Mouse (Mus musculus) layer of hippocampus, postnatal 36 days (tissue): Measurements from ENCODE around the gene Gpr152. TPM values are rescaled to one million over a fixed set of nuclear protein-coding genes. Genes with fewer than 3 reads are reported as not detected.
A peak's percentile ranks its signal among the peaks of the same experiment; 100 is the strongest.
"Not testable (repeated sequence)": the region's sequence is repeated elsewhere in the genome, so short reads cannot be mapped to it uniquely, and the experiment has no call there.

Source experiments
- DNase-seq, 2 experiments: peaks; one replicate each; pipeline ENCODE4 v3.0.0; 2022
- total RNA-seq, 2 experiments: library from RNA; stranded (reverse); gene quantifications; 2 replicates each; pipeline ENCODE4 v1.2.3; 2021

Gene Gpr152
- total RNA-seq, 2 experiments from 2014 or later: 0.10 TPM

- DNase-seq: no peak
Measured at GRCm38 (mm10) chr19:4112063-4112960, 27.3 kb upstream of the Gpr152 start.

- DNase-seq: peak; percentile 74 to 81
Measured at GRCm38 (mm10) chr19:4113186-4113805, 26.3 kb upstream of the Gpr152 start.

GRCm38 (mm10) chr19:4113806-4114230 is 25.8 kb upstream of the Gpr152 start:
- no peak for DNase-seq

DNA sequence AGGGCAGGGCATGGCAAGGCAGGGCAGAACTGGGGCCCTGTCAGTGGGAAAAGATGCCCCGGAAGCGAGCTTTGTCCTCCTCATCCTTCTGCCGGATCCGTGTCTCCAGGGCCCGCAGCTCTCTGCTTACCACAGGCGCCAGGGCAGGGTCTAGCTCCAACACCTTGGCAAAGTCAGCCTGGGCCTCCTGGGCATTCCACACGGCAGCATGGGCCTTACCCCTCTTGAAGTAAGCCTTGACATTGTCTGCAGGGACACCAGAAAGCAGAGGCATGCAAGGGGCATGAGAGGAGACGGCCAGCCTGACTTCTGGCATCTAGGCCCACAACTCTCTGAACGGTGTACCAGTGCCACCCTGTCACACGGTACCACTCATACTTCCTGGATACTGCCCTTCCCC is 25.0 kb upstream of the Gpr152 start:
- DNase-seq: no peak

- DNase-seq: no peak
Measured at GRCm38 (mm10) chr19:4115144-4115543, 24.4 kb upstream of the Gpr152 start.

- DNase-seq: no peak
Measured at GRCm38 (mm10) chr19:4115816-4116215, 23.8 kb upstream of the Gpr152 start.

GRCm38 (mm10) chr19:4117006-4117405 is 22.6 kb upstream of the Gpr152 start:
- no peak for DNase-seq

DNA sequence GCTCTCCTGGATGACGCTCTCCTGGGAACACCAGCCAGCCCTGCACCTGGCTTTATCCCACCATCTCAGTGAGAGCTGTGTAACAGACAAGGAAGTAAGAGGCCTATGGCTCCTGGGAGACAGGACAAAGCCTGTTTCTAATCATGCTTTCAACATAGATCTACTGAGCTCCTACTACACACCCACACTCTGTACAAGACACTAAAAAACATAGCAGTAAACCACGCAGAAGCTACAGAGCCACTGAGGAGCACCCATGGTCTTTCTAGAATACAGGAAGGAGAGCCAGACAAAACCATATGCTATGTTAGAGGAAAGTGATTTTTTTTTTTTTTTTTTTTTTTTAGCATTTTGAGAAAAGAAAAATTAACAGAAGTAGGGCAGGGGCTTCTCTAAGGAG is 21.2 kb upstream of the Gpr152 start:
- no peak for DNase-seq

DNA sequence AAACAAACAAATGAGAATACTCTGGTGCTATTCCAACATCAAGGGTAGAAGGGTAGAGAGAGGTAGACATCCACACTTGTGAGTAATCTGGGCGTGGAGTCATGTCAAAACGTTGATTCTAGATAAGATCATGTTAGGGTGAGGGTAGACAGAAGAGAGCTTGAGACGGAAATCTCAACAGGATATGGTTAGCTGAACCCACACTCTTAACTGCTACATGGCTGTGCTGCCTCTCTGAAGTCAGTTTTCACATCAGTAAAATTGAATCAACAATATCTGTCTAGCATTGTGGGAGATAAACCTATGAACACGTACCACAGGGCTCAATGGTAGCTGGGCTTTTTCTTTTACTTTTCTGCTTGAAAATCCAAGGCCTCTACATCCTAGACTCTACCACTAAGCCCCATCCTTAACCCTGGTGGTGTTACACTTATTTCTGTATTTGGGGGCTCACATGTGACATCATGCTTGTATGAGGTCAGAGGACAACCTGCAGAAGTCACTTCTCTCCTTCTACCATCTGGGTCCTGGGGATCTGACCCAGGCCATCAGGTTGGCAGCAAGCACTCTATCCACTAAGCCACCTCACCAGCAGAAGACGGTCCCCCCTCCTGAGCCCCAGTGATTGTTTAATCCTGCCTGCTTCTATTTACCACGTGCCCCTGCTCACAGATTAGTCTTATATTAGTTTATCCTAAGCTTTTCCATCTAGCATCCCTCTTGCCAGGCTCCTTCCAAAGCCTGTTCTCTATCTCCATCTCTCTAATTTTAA is 19.7 kb upstream of the Gpr152 start:
- DNase-seq: no peak

DNA sequence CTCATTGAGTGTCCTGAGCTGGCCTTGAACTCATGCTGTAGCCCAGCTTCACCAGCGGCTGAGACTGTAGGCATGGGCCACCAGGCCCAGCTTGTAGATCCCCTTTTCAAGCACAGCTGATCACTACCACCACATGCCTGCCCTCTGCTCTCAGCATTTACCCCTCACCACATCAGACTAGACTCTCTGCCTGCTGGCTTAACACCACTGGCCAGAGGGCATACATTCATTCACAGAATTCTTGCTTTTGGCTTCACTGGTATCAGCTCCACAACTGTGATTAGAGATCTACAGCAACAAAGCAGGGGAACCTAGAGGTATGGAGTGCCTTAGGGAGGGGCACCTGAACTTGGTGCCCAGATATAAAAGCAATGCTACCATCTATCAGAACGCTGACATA is 19.1 kb upstream of the Gpr152 start:
- no peak for DNase-seq

GRCm38 (mm10) chr19:4121097-4121805 is 18.3 kb upstream of the Gpr152 start:
- peak; percentile 96 for DNase-seq

DNA sequence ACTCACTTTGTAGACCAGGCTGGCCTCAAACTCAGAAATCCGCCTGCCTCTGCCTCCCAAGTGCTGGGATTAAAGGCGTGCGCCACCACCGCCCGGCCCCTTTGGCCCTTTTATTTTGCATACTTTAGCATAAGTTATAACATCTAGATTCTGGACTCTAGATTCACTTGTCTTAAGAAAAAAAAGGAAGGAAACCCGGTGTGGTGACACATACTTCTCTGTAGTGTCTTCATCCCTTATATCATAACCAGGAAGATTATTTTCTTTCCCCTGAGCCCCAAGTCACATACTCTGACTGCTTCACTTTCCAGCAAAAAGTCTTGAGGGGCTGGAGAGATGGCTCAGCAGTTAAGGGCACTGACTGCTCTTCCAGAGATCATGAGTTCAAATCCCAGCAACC is 17.7 kb upstream of the Gpr152 start:
- DNase-seq: not testable (repeated sequence)

DNA sequence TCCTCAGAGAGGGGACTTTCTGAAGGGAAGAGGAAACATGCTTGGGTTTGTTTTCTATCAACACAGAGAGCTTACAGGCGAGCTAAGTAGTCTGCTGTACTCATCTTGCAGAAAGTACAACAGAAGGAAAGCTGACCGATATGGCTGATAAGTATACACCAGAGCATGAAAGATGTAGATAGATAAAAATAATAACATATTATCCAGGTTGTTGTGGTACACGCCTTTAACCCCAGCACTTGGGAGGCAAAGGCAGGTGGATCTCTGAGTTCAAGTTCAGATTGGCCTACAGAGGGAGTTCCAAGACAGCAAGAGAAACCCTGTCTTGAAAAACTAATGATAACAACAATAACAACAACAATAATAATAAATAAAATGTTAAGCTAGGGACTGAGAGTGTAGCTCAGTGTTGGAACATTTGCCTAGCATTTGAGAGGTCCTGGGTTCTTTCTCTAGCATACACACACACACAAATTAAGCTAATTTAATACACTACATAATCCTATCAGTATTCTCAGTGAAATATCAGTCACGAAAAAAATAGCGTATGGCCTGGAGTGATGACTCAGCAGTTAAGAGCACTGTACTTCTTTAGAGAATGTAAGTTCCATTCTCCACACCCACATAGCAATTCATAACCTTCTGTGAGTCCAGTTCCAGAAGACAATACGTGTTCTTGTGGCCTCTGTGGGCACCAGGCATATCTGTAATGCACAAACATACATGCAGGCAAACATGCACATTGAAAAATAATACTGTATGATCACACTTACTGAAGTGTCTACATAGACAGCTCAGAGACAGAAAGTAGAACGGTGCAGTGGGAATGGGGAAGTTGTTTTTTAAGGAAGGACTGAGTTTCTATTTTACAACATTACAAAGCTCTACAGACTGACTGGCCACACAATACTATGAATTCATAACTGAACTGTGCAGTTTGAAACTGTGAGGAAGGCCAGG is 16.9 kb upstream of the Gpr152 start:
- no peak for DNase-seq

DNA sequence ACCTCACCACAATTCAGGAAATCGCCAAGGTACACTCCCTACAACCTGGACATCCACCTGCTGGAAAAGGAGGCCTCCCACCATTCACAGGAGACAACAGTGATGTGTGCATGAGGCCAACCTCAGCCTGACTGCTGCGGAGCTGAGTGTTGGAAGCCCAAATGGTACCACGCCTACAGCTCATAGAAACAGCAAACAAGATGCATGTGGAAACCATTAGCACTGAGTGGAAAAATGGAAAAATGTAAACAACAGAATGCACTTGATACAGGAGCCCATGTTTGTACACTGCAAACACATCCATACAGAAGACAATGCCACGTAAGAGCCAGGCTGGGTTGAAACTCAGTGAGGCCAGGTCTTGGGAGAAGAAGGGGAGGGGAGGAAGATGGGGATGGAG is 15.2 kb upstream of the Gpr152 start:
- DNase-seq: no peak

DNA sequence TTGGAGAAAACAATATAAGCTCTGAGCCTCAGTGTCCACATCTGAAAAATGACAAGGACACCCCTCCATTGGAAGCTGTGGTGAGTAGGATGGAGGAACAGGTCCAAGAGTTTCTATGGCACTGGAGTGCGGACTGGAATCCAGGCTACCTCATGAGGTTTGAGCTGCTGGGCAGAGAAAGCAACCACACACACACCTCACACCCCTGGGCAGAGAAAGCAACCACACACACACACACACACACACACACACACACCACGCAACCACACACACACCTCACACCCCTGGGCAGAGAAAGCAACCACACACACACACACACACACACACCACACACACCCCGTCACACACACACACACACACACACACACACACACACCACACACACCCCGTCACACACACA is 14.3 kb upstream of the Gpr152 start:
- not testable (repeated sequence) for DNase-seq

- peak; percentile 97 to 98 for DNase-seq
Measured at GRCm38 (mm10) chr19:4125741-4126696, 13.6 kb upstream of the Gpr152 start, which contains the start of gene Aip. Aip (minus strand) TSS chr19:4125858.

DNA sequence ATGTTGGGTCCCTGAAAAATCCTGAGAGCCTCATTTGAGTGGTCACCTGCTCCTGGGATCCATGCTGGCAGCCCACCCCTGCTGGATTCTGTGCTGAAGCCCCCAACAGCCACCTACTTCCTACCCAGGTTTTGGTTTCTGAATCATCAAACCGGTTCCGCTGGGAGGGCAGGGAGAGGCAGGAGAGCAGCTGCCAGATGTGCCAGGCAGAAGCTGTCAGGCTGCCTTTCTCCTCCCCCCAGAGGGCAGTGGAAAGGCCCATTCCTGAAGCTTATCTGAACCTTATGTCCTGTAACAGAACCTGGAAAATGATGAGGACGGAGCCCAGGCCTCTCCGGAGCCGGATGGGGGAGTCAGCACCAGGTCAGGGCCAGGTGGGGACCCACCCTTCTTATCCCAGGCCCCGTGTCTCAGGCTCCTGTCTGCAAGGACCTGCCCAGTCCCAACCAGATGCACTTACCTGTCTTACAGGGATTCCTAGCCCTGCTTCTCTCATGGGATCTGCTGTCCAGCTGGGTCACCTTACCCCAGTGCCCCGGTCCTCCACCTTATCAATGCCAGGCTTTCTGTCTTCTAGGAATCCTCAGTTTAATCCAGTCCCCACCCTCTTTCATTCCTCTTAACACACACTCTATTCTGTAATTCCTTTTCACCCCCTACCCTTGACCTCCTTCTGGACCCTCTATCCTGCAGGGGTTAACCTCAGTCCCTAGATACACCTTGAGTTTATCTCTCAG is 12.7 kb upstream of the Gpr152 start:
- DNase-seq: no peak

GRCm38 (mm10) chr19:4129462-4129861 is 10.1 kb upstream of the Gpr152 start:
- DNase-seq: no peak

GRCm38 (mm10) chr19:4130106-4130505 is 9.5 kb upstream of the Gpr152 start:
- DNase-seq: no peak
